Mouse (Mus musculus) spleen, adult 2 months (tissue): ENCODE data around the gene Cul1.

Experiments
- CTCF ChIP-seq: fragments of 200-500 bp; IDR thresholded peaks from 2 replicates; pipeline ENCODE4 v1.5.1; 2011; ENCODE audit warnings: mild to moderate bottlenecking, inconsistent platforms; ENCODE audit not compliant: insufficient read depth, insufficient read length, insufficient replicate concordance; ENCODE audit errors: extremely low read depth
- POLR2A ChIP-seq: fragments of 200-500 bp; IDR thresholded peaks from 2 replicates; pipeline ENCODE4 v1.6.1; 2011; ENCODE audit warnings: low read depth, low read length, inconsistent platforms

GRCm38 (mm10) chr6:47560407-47560806 lies 107.2 kb downstream of the Cul1 start:
- no peak for TF ChIP-seq CTCF
- no peak for TF ChIP-seq POLR2A
